Mouse (Mus musculus) cerebellum, adult 8-10 months (tissue): ENCODE results near the gene Lgals3bp.
"Not testable (repeated sequence)": the region's sequence is repeated elsewhere in the genome, so short reads cannot be mapped to it uniquely, and the experiment has no call there.

Source experiments
- DNase-seq: peaks from one replicate; pipeline ENCODE4 v3.0.0; 2022

Lgals3bp gene

GRCm38 (mm10) chr11:118399891-118400565 is 1.9 kb downstream of the Lgals3bp start:
- DNase-seq, result no peak

GRCm38 (mm10) chr11:118397806-118398530 is 3.9 kb downstream of the Lgals3bp start:
- no peak for DNase-seq

GRCm38 (mm10) chr11:118394538-118394937 is 7.4 kb downstream of the Lgals3bp start:
- DNase-seq, result no peak

GRCm38 (mm10) chr11:118393991-118394390 is 7.9 kb downstream of the Lgals3bp start:
- no peak for DNase-seq

- not testable (repeated sequence) for DNase-seq
Observed at GRCm38 (mm10) chr11:118387816-118388215, 14.1 kb downstream of the Lgals3bp start.

- peak; percentile 84 for DNase-seq
Observed at GRCm38 (mm10) chr11:118379251-118380009, 22.5 kb downstream of the Lgals3bp start.

GRCm38 (mm10) chr11:118378656-118379055 is 23.2 kb downstream of the Lgals3bp start:
- no peak for DNase-seq

GRCm38 (mm10) chr11:118376323-118376722 is 25.6 kb downstream of the Lgals3bp start:
- not testable (repeated sequence) for DNase-seq

GRCm38 (mm10) chr11:118375881-118376280 is 26.0 kb downstream of the Lgals3bp start:
- DNase-seq, result no peak

- no peak for DNase-seq
Observed at GRCm38 (mm10) chr11:118375461-118375860, 26.4 kb downstream of the Lgals3bp start.

GRCm38 (mm10) chr11:118375006-118375405 is 26.9 kb downstream of the Lgals3bp start:
- no peak for DNase-seq

- no peak for DNase-seq
Observed at GRCm38 (mm10) chr11:118374506-118374905, 27.4 kb downstream of the Lgals3bp start.

GRCm38 (mm10) chr11:118372641-118373040 is 29.3 kb downstream of the Lgals3bp start:
- DNase-seq, result no peak

GRCm38 (mm10) chr11:118371876-118372275 is 30.0 kb downstream of the Lgals3bp start:
- no peak for DNase-seq

GRCm38 (mm10) chr11:118369657-118370056 is 32.2 kb downstream of the Lgals3bp start:
- DNase-seq, result no peak

GRCm38 (mm10) chr11:118369251-118369650 is 32.6 kb downstream of the Lgals3bp start:
- DNase-seq, result no peak

GRCm38 (mm10) chr11:118368330-118368729 is 33.6 kb downstream of the Lgals3bp start:
- no peak for DNase-seq

- DNase-seq, result no peak
Observed at GRCm38 (mm10) chr11:118366559-118366958, 35.3 kb downstream of the Lgals3bp start.

GRCm38 (mm10) chr11:118366108-118366507 is 35.8 kb downstream of the Lgals3bp start:
- no peak for DNase-seq

GRCm38 (mm10) chr11:118365171-118365570 is 36.7 kb downstream of the Lgals3bp start:
- DNase-seq, result no peak

GRCm38 (mm10) chr11:118364021-118364420 is 37.9 kb downstream of the Lgals3bp start:
- DNase-seq, result no peak

- DNase-seq, result no peak
Observed at GRCm38 (mm10) chr11:118362971-118363518, 38.8 kb downstream of the Lgals3bp start.

GRCm38 (mm10) chr11:118362501-118362900 is 39.4 kb downstream of the Lgals3bp start:
- no peak for DNase-seq
